18 mouse cellular contexts compared by ENCODE assay signal in the genomic region with DNA sequence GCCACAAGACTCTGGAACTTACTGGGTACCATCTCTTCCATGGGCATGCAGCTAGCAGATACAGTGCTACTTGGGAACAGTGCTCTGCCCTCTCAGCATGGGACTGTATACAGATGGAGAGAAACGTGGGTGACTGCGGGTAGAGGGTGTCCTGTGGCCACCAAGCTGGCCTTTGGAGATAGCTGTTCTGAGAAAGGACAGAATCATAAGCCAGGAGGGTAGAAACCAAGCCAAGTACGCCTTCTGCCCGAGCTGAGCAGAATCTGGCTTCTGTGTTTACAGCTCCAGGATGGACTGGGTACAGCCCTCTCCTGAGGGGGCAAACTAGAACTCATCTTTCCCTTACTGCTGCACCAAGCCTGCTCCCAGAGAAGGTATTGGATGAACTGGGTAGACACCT. TPM values are rescaled to one million over a fixed set of nuclear protein-coding genes. Genes with fewer than 3 reads are reported as not detected.
DNase-seq lines count a peak whose midpoint lies in the region; ATAC-seq and TF ChIP-seq lines count a peak whose summit lies in the region.
"Had no signal": no experiment of that assay in that cellular context is flagged by ENCODE, and none has a peak within 500 bp of the region (broad histone marks: within the 10 kb centered on the region; RNA-seq: fewer than 3 reads in every experiment).

No protein-coding gene starts in this region.

- no peaks in the 10 kb centered on the region for H3K9me3 ChIP-seq in intestine, embryonic 15.5 days
- H3K9me3 ChIP-seq: embryonic facial prominence, embryonic 12.5 days; forebrain, embryonic 12.5 days; neural tube, embryonic 12.5 days had no signal

- H3K4me2 ChIP-seq in intestine, embryonic 15.5 days (replicated peaks) = no peak overlapping the region
- H3K4me2 ChIP-seq: embryonic facial prominence, embryonic 12.5 days; forebrain, embryonic 12.5 days; heart, embryonic 11.5 days; neural tube, embryonic 12.5 days had no signal

- no peak overlapping the region for H3K4me3 ChIP-seq in layer of hippocampus, adult 2 months
- no peak overlapping the region for H3K4me3 ChIP-seq in intestine, embryonic 15.5 days (replicated peaks)
- H3K4me3 ChIP-seq: embryonic facial prominence, embryonic 12.5 days; forebrain, embryonic 12.5 days; neural tube, embryonic 12.5 days had no signal

- no peak for ATAC-seq in intestine, embryonic 15.5 days
- ATAC-seq: hindbrain, postnatal 0 days had no signal

- H3K4me1 ChIP-seq in intestine, embryonic 15.5 days (replicated peaks) = peaks cover 10% of the 10 kb centered on the region

- no peaks in the 10 kb centered on the region for H3K27me3 ChIP-seq in intestine, embryonic 15.5 days (replicated peaks)
- H3K27me3 ChIP-seq: neural tube, embryonic 12.5 days had no signal

- DNase-seq in layer of hippocampus, adult 2 months (ENCODE audit: low spot score in 2 of 2) = no peak
- no peak for DNase-seq in layer of hippocampus, postnatal 36 days
- peak; percentile 95 for DNase-seq in cerebellum, adult 11-12 months
- peak; percentile 85 for DNase-seq in cerebellum, adult 8-10 months
- DNase-seq in cerebellum, postnatal 36 days = peak; percentile 79 to 82
- no peak for DNase-seq in right cerebral cortex, postnatal 10 days (ENCODE audit: low spot score in 2 of 2)
- DNase-seq: adrenal gland, adult 8-10 months; gastrocnemius, postnatal 10 days; kidney, adult 11 months; lung, postnatal 4 days; right cerebral cortex, postnatal 25 days had no signal

- no peak for TF ChIP-seq CTCF in layer of hippocampus, adult 2 months (conservative IDR thresholded peaks at IDR 0.05)

- WGBS in intestine, embryonic 15.5 days = 93% methylated on average over 4 of the region's 4 CpGs

- peaks cover 31% of the 10 kb centered on the region for H3K36me3 ChIP-seq in intestine, embryonic 15.5 days

- H3K9ac ChIP-seq in intestine, embryonic 15.5 days = no peak overlapping the region
- H3K9ac ChIP-seq: embryonic facial prominence, embryonic 12.5 days; forebrain, embryonic 12.5 days; neural tube, embryonic 12.5 days had no signal

- H3K27ac ChIP-seq in layer of hippocampus, adult 2 months = peak overlapping the region; percentile 39; the same call in 1 of the 2 replicates
- H3K27ac ChIP-seq in intestine, embryonic 15.5 days = no peak overlapping the region
- H3K27ac ChIP-seq: embryonic facial prominence, embryonic 12.5 days; forebrain, embryonic 12.5 days; kidney, postnatal 0 days; neural tube, embryonic 12.5 days had no signal

RNA-seq across cellular contexts. Expression of a gene that starts 18.8 kb away (rescaled TPM):
- 1 to 10 TPM; 2.1 TPM for total RNA-seq in layer of hippocampus, adult 2 months (2021)
- total RNA-seq in layer of hippocampus, postnatal 36 days (2021) = 1 to 10 TPM; 1.5 to 1.9 TPM
- polyA plus RNA-seq in intestine, embryonic 15.5 days (2015; fragmentation: Nextera tagmentation; extraction: Ambion mirVana) = 13.4 and 13.9 TPM in 2 replicates

Comparison
In these comparisons a context has a peak if more than half of its experiments do, and no peak if none do; other contexts are left out.
1. DNase-seq: peak in cerebellum, adult 11-12 months (single experiment), cerebellum, adult 8-10 months (single experiment) and cerebellum, postnatal 36 days (2 of 2); none in layer of hippocampus, adult 2 months (0 of 2), layer of hippocampus, postnatal 36 days (0 of 2) and right cerebral cortex, postnatal 10 days (0 of 2).